Mouse (Mus musculus) embryonic facial prominence, embryonic 10.5 days (tissue): Measurements from ENCODE around the gene Vmn1r159. TPM values are rescaled to one million over a fixed set of nuclear protein-coding genes. Genes with fewer than 3 reads are reported as not detected.
"Not testable (repeated sequence)": the region's sequence is repeated elsewhere in the genome, so short reads cannot be mapped to it uniquely, and the experiment has no call there.

Source experiments
- DNase-seq: peaks from one replicate; pipeline ENCODE4 v3.0.0-alpha.2; 2017; ENCODE audit warnings: low spot score
- H3K27ac ChIP-seq: fragments of 300-500 bp; sonication (generic); replicated peaks from 2 replicates; pipeline ENCODE4 v1.5.1; 2016; ENCODE audit warnings: mild to moderate bottlenecking
- H3K27me3 ChIP-seq: fragments of 300-500 bp; sonication (generic); replicated peaks from 2 replicates; pipeline ENCODE4 v1.6.1; 2016; ENCODE audit warnings: low read depth, mild to moderate bottlenecking; ENCODE audit not compliant: poor library complexity, severe bottlenecking
- H3K36me3 ChIP-seq: fragments of 300-500 bp; sonication (generic); replicated peaks from 2 replicates; pipeline ENCODE4 v1.6.1; 2016; ENCODE audit warnings: mild to moderate bottlenecking, moderate library complexity
- H3K4me1 ChIP-seq: fragments of 300-500 bp; sonication (generic); 2 replicates; pipeline ENCODE4 v1.6.1; 2016
- H3K4me3 ChIP-seq: fragments of 300-500 bp; sonication (generic); 2 replicates; pipeline ENCODE4 v1.5.1; 2016; ENCODE audit warnings: mild to moderate bottlenecking, moderate library complexity
- H3K9me3 ChIP-seq: fragments of 300-500 bp; sonication (generic); 2 replicates; pipeline ENCODE4 v1.6.1; 2016; ENCODE audit warnings: mild to moderate bottlenecking
- WGBS: fragments of 180-500 bp; shearing (Covaris S2); methylation state at CpG from one replicate; pipeline ENCODE4 v1.1.7; 2016; 5-methylcytosine and 5-hydroxymethylcytosine counted together
- polyA plus RNA-seq: library from polyadenylated mRNA; unstranded; fragments of >200 nt; fragmentation: Nextera tagmentation; extraction: Ambion mirVana; gene quantifications from 2 replicates; pipeline ENCODE4 v1.2.1, GENCODE M21; 2016

The Vmn1r159 gene
- not detected in 2 replicates for polyA plus RNA-seq

- H3K27me3 ChIP-seq, H3K4me1 ChIP-seq, DNase-seq, H3K9me3 ChIP-seq, H3K4me3 ChIP-seq, H3K36me3 ChIP-seq, H3K27ac ChIP-seq: not testable (repeated sequence)
- 69% methylated on average over 3 of the region's 3 CpGs for WGBS
These were observed at the start of gene Vmn1r159 for GRCm38 (mm10) chr7:22843505-22843904. Vmn1r159 (minus strand) TSS chr7:22843605.

GRCm38 (mm10) chr7:22870924-22871323, 27.5 kb upstream of the Vmn1r159 start, which contains the start of gene Vmn1r160:
Vmn1r160 (plus strand) TSS chr7:22871224.
- H3K27me3 ChIP-seq, DNase-seq, H3K36me3 ChIP-seq, H3K4me3 ChIP-seq, H3K27ac ChIP-seq, H3K9me3 ChIP-seq, H3K4me1 ChIP-seq: not testable (repeated sequence)
- WGBS = 47% methylated on average over 1 of the region's 3 CpGs

Other genes starting within 250 kb of the Vmn1r159 start
- gene Vmn1r155, start 185.6 kb downstream of the Vmn1r159 start, polyA plus RNA-seq = not detected in 2 replicates
- not detected in 2 replicates for gene Gm8693, start 151.3 kb downstream of the Vmn1r159 start, polyA plus RNA-seq
- not detected in 2 replicates for gene Gm4567, start 123.9 kb downstream of the Vmn1r159 start, polyA plus RNA-seq
- not detected in 2 replicates for gene Vmn1r157, start 81.9 kb downstream of the Vmn1r159 start, polyA plus RNA-seq
- not detected in 2 replicates for gene Vmn1r158, start 52.8 kb downstream of the Vmn1r159 start, polyA plus RNA-seq
- not detected in 2 replicates for gene Vmn1r160, start 27.6 kb upstream of the Vmn1r159 start, polyA plus RNA-seq
- gene Gm4214, start 141.1 kb upstream of the Vmn1r159 start, polyA plus RNA-seq = not detected in 2 replicates
- gene Gm4216, start 176.3 kb upstream of the Vmn1r159 start, polyA plus RNA-seq = not detected in 2 replicates
- gene Vmn1r163, start 211.9 kb upstream of the Vmn1r159 start, polyA plus RNA-seq = not detected in 2 replicates
- not detected in 2 replicates for gene Gm8720, start 223.9 kb upstream of the Vmn1r159 start, polyA plus RNA-seq